Mouse (Mus musculus): ENCODE data around the gene Tmco1. TPM values are rescaled to one million over a fixed set of nuclear protein-coding genes. Genes with fewer than 3 reads are reported as not detected.
"Not testable (repeated sequence)": the region's sequence is repeated elsewhere in the genome, so short reads cannot be mapped to it uniquely, and the experiment has no call there.

The Tmco1 gene
- total RNA-seq, 1 experiment from 2014 or later: 236 TPM

- ATAC-seq (replicated peaks in 1 of 2; ENCODE audit: insufficient read depth in 1 of 2, low FRiP score in 2 of 2, low TSS enrichment in 1 of 2, low read depth in 1 of 2, poor library complexity in 2 of 2, severe bottlenecking in 2 of 2): peak; percentile 50 to 57; a peak in 2 of 4 replicates
Measured at GRCm38 (mm10) chr1:167306451-167307240, 1.5 kb upstream of the Tmco1 start.

GRCm38 (mm10) chr1:167307674-167308073 is 504 bp upstream of the Tmco1 start:
- ATAC-seq (replicated peaks in 1 of 2; ENCODE audit: insufficient read depth in 1 of 2, low FRiP score in 2 of 2, low TSS enrichment in 1 of 2, low read depth in 1 of 2, poor library complexity in 2 of 2, severe bottlenecking in 2 of 2): no peak

GRCm38 (mm10) chr1:167312367-167312766 is 4.2 kb downstream of the Tmco1 start:
- ATAC-seq (replicated peaks in 1 of 2; ENCODE audit: insufficient read depth in 1 of 2, low FRiP score in 2 of 2, low TSS enrichment in 1 of 2, low read depth in 1 of 2, poor library complexity in 2 of 2, severe bottlenecking in 2 of 2): no peak

GRCm38 (mm10) chr1:167313220-167313619 is 5.0 kb downstream of the Tmco1 start:
- ATAC-seq (replicated peaks in 1 of 2; ENCODE audit: insufficient read depth in 1 of 2, low FRiP score in 2 of 2, low TSS enrichment in 1 of 2, low read depth in 1 of 2, poor library complexity in 2 of 2, severe bottlenecking in 2 of 2): no peak

GRCm38 (mm10) chr1:167321691-167322090 is 13.5 kb downstream of the Tmco1 start:
- ATAC-seq (replicated peaks in 1 of 2; ENCODE audit: insufficient read depth in 1 of 2, low FRiP score in 2 of 2, low TSS enrichment in 1 of 2, low read depth in 1 of 2, poor library complexity in 2 of 2, severe bottlenecking in 2 of 2): no peak

GRCm38 (mm10) chr1:167328776-167329175 is 20.6 kb downstream of the Tmco1 start:
- ATAC-seq (replicated peaks in 1 of 2; ENCODE audit: insufficient read depth in 1 of 2, low FRiP score in 2 of 2, low TSS enrichment in 1 of 2, low read depth in 1 of 2, poor library complexity in 2 of 2, severe bottlenecking in 2 of 2): no peak

- ATAC-seq (replicated peaks in 1 of 2; ENCODE audit: insufficient read depth in 1 of 2, low FRiP score in 2 of 2, low TSS enrichment in 1 of 2, low read depth in 1 of 2, poor library complexity in 2 of 2, severe bottlenecking in 2 of 2): 0 out of 4 replicates have a peak, but pooled peaks of 1 of the 2 experiments have one; percentile 39
Measured at GRCm38 (mm10) chr1:167331106-167331505, 22.9 kb downstream of the Tmco1 start.

GRCm38 (mm10) chr1:167336398-167336797 is 28.2 kb downstream of the Tmco1 start:
- ATAC-seq (replicated peaks in 1 of 2; ENCODE audit: insufficient read depth in 1 of 2, low FRiP score in 2 of 2, low TSS enrichment in 1 of 2, low read depth in 1 of 2, poor library complexity in 2 of 2, severe bottlenecking in 2 of 2): 0 out of 4 replicates have a peak, but pooled peaks of 1 of the 2 experiments have one; percentile 14

GRCm38 (mm10) chr1:167337463-167338095 is 29.4 kb downstream of the Tmco1 start:
- peak; percentile 72 to 73 for ATAC-seq (replicated peaks in 1 of 2; ENCODE audit: insufficient read depth in 1 of 2, low FRiP score in 2 of 2, low TSS enrichment in 1 of 2, low read depth in 1 of 2, poor library complexity in 2 of 2, severe bottlenecking in 2 of 2)

GRCm38 (mm10) chr1:167339177-167339781 is 31.1 kb downstream of the Tmco1 start:
- ATAC-seq (replicated peaks in 1 of 2; ENCODE audit: insufficient read depth in 1 of 2, low FRiP score in 2 of 2, low TSS enrichment in 1 of 2, low read depth in 1 of 2, poor library complexity in 2 of 2, severe bottlenecking in 2 of 2): peak; percentile 37 to 48; a peak in 2 of 4 replicates

- ATAC-seq (replicated peaks in 1 of 2; ENCODE audit: insufficient read depth in 1 of 2, low FRiP score in 2 of 2, low TSS enrichment in 1 of 2, low read depth in 1 of 2, poor library complexity in 2 of 2, severe bottlenecking in 2 of 2): no peak; a peak in 1 of 4 replicates
Measured at GRCm38 (mm10) chr1:167340111-167340787, 32.1 kb downstream of the Tmco1 start.

GRCm38 (mm10) chr1:167340910-167341528 is 32.8 kb downstream of the Tmco1 start:
- no peak for ATAC-seq (replicated peaks in 1 of 2; ENCODE audit: insufficient read depth in 1 of 2, low FRiP score in 2 of 2, low TSS enrichment in 1 of 2, low read depth in 1 of 2, poor library complexity in 2 of 2, severe bottlenecking in 2 of 2)

- ATAC-seq (replicated peaks in 1 of 2; ENCODE audit: insufficient read depth in 1 of 2, low FRiP score in 2 of 2, low TSS enrichment in 1 of 2, low read depth in 1 of 2, poor library complexity in 2 of 2, severe bottlenecking in 2 of 2): no peak
Measured at GRCm38 (mm10) chr1:167342831-167343230, 34.7 kb downstream of the Tmco1 start.

GRCm38 (mm10) chr1:167345994-167346520 is 37.9 kb downstream of the Tmco1 start:
- ATAC-seq (replicated peaks in 1 of 2; ENCODE audit: insufficient read depth in 1 of 2, low FRiP score in 2 of 2, low TSS enrichment in 1 of 2, low read depth in 1 of 2, poor library complexity in 2 of 2, severe bottlenecking in 2 of 2): not testable (repeated sequence)

- not testable (repeated sequence) for ATAC-seq (replicated peaks in 1 of 2; ENCODE audit: insufficient read depth in 1 of 2, low FRiP score in 2 of 2, low TSS enrichment in 1 of 2, low read depth in 1 of 2, poor library complexity in 2 of 2, severe bottlenecking in 2 of 2)
Measured at GRCm38 (mm10) chr1:167349206-167349605, 41.0 kb downstream of the Tmco1 start.

GRCm38 (mm10) chr1:167349815-167350596 is 41.8 kb downstream of the Tmco1 start, which contains the start of gene Aldh9a1:
Aldh9a1 (plus strand) TSS chr1:167349991.
- peak; percentile 96 to 98 for ATAC-seq (replicated peaks in 1 of 2; ENCODE audit: insufficient read depth in 1 of 2, low FRiP score in 2 of 2, low TSS enrichment in 1 of 2, low read depth in 1 of 2, poor library complexity in 2 of 2, severe bottlenecking in 2 of 2)
